Mouse (Mus musculus): Measurements from ENCODE around the gene Atg13. TPM values are rescaled to one million over a fixed set of nuclear protein-coding genes. Genes with fewer than 3 reads are reported as not detected.

The Atg13 gene
- 9.9 TPM for polyA plus RNA-seq (2014; fragmentation: Illumina TruSeq; extraction: RNeasy Lipid Tissue Mini Kit (QIAGEN cat#74804); ENCODE audit: low replicate concordance)

GRCm38 (mm10) chr2:91710272-91711234, at the start of gene Atg13, which contains the start of gene Harbi1:
Gene Atg13, minus strand, starts transcription at chr2:91710576.
Gene Harbi1, plus strand, starts transcription at chr2:91710852.

DNA sequence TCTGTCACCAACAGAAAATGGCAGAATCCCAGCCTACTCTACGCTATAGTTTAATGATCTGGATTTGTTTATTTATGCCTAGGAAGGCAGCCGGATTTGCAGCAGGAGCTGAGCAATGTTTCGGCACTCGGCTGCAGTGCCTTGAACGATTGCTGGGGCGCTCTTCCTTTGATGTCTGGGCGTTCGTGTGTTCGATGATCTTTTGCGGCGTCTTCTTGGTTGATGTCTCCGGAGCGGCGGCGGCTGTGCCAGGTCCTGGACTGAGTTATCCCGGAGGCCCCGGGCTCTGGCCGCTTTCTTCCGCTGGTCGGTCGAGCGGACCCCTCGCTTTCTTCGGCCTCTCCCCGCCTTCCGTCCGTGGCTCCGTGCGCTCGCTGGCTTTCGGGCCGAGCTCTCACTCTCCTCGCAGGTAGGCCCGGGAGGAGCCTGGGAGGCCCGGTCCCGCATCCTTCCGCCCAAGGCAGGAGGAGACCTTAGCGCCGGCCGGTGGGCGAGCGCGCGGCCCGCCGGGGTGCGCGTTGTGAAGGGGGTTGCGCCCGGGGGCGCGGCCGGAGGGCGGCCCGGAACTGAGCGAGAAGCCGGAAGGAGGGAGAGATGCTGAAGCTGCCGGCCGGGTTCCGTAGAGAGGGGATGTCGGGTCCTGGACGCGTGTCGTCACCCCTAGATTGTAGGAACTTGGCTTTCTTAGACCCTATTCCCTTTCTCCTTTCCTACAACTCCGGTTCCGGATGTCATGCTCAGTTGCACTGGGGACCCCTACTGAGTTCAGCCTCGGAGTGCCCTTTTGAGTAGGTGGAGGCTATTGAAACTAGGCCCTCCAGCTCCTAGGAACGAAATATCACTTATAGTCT, 19.8 kb upstream of the Atg13 start, which contains the start of gene Ambra1:
Gene Ambra1, plus strand, starts transcription at position 164 of the 851 bp plus-strand sequence.

GRCm38 (mm10) chr2:91649553-91650359, 60.6 kb downstream of the Atg13 start, which contains the start of the genes Zfp408 and Arhgap1:
Gene Zfp408, minus strand, starts transcription at chr2:91649791.
Gene Arhgap1, plus strand, starts transcription at chr2:91649860.

DNA sequence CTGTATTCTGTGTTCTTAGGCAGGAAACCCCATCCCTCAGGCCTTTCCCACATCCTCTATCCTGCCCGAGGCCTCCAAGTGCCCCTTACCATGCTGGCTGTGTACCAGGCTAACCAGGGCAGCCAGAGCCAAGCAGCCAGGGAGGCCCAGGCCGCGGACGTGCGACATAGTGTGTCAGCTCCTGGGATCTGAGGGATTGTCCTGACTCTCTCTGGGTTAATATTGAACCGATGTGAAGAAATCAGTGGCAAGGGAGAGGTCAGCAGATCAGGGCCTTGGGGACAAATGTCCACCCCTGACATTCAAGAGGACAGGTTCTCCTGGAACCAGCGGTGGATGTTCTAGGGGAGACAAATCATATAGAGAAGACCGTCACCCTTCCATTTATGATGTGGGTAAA, 74.1 kb downstream of the Atg13 start, which contains the start of gene F2:
Gene F2, minus strand, starts transcription at position 186 of the 400 bp plus-strand sequence.

Other genes starting within 250 kb of the Atg13 start
- 27.0 TPM for gene Ckap5, start 183.8 kb downstream of the Atg13 start, polyA plus RNA-seq (2014; fragmentation: Illumina TruSeq; extraction: RNeasy Lipid Tissue Mini Kit (QIAGEN cat#74804); ENCODE audit: low replicate concordance)
- not detected for gene F2, start 74.2 kb downstream of the Atg13 start, polyA plus RNA-seq (2014; fragmentation: Illumina TruSeq; extraction: RNeasy Lipid Tissue Mini Kit (QIAGEN cat#74804); ENCODE audit: low replicate concordance)
- 2.0 TPM for gene Zfp408, start 60.8 kb downstream of the Atg13 start, polyA plus RNA-seq (2014; fragmentation: Illumina TruSeq; extraction: RNeasy Lipid Tissue Mini Kit (QIAGEN cat#74804); ENCODE audit: low replicate concordance)
- 9.5 TPM for gene Arhgap1, start 60.7 kb downstream of the Atg13 start, polyA plus RNA-seq (2014; fragmentation: Illumina TruSeq; extraction: RNeasy Lipid Tissue Mini Kit (QIAGEN cat#74804); ENCODE audit: low replicate concordance)
- 10.1 TPM for gene Harbi1, start 276 bp upstream of the Atg13 start, polyA plus RNA-seq (2014; fragmentation: Illumina TruSeq; extraction: RNeasy Lipid Tissue Mini Kit (QIAGEN cat#74804); ENCODE audit: low replicate concordance)
- 3.3 TPM for gene Ambra1, start 19.6 kb upstream of the Atg13 start, polyA plus RNA-seq (2014; fragmentation: Illumina TruSeq; extraction: RNeasy Lipid Tissue Mini Kit (QIAGEN cat#74804); ENCODE audit: low replicate concordance)
- gene Chrm4, start 216.7 kb upstream of the Atg13 start, polyA plus RNA-seq (2014; fragmentation: Illumina TruSeq; extraction: RNeasy Lipid Tissue Mini Kit (QIAGEN cat#74804); ENCODE audit: low replicate concordance), result not detected
- gene Mdk, start 221.7 kb upstream of the Atg13 start, polyA plus RNA-seq (2014; fragmentation: Illumina TruSeq; extraction: RNeasy Lipid Tissue Mini Kit (QIAGEN cat#74804); ENCODE audit: low replicate concordance), result 0.85 TPM
- not detected for gene Gm9821, start 235.1 kb upstream of the Atg13 start, polyA plus RNA-seq (2014; fragmentation: Illumina TruSeq; extraction: RNeasy Lipid Tissue Mini Kit (QIAGEN cat#74804); ENCODE audit: low replicate concordance)